Mouse (Mus musculus) midbrain, embryonic 16.5 days (tissue): ENCODE data around the gene 1110017D15Rik. TPM values are rescaled to one million over a fixed set of nuclear protein-coding genes. Genes with fewer than 3 reads are reported as not detected.
A peak's percentile ranks its signal among the peaks of the same experiment; 100 is the strongest.

ENCODE experiments used
- ATAC-seq: fragments of 200-750 bp; cut with Nextera tagmentation; 2 replicates; pipeline ENCODE4 v1.8.0; 2017; ENCODE audit warnings: moderate TSS enrichment
- H3K27ac ChIP-seq: fragments of 300-500 bp; sonication (generic); 2 replicates; pipeline ENCODE4 v1.5.1; 2014; ENCODE audit warnings: mild to moderate bottlenecking, low read length, mixed read lengths
- H3K27me3 ChIP-seq: fragments of 300-500 bp; sonication (generic); 2 replicates; pipeline ENCODE4 v1.6.1; 2014; ENCODE audit warnings: low read depth, low read length, mixed read lengths; ENCODE audit not compliant: control insufficient read depth, insufficient read depth
- H3K36me3 ChIP-seq: fragments of 300-500 bp; sonication (generic); 2 replicates; pipeline ENCODE4 v1.6.1; 2014; ENCODE audit warnings: mild to moderate bottlenecking, low read length, moderate library complexity, mixed read lengths; ENCODE audit not compliant: control insufficient read depth, insufficient read depth
- H3K4me1 ChIP-seq: fragments of 300-500 bp; sonication (generic); 2 replicates; pipeline ENCODE4 v1.6.1; 2014; ENCODE audit warnings: mild to moderate bottlenecking, low read length, mixed read lengths; ENCODE audit not compliant: control insufficient read depth, insufficient read depth
- H3K4me2 ChIP-seq: fragments of 300-500 bp; sonication (generic); 2 replicates; pipeline ENCODE4 v1.6.1; 2014; ENCODE audit warnings: mild to moderate bottlenecking, low read length, mixed read lengths
- H3K4me3 ChIP-seq: fragments of 300-500 bp; sonication (generic); 2 replicates; pipeline ENCODE4 v1.5.1; 2014; ENCODE audit warnings: low read depth, mild to moderate bottlenecking, low read length, moderate library complexity, mixed read lengths
- H3K9ac ChIP-seq: fragments of 300-500 bp; sonication (generic); 2 replicates; pipeline ENCODE4 v1.6.1; 2014; ENCODE audit warnings: low read depth, low read length, mixed read lengths
- H3K9me3 ChIP-seq: fragments of 300-500 bp; sonication (generic); replicated peaks from 2 replicates; pipeline ENCODE4 v1.6.1; 2014; ENCODE audit warnings: mild to moderate bottlenecking, low read length, mixed read lengths; ENCODE audit not compliant: control insufficient read depth, poor library complexity, severe bottlenecking
- WGBS: fragments of 180-500 bp; shearing (Covaris S2); extraction: QIAGEN DNeasy Blood & Tissue Kit; methylation state at CpG from one replicate; pipeline ENCODE4 v1.1.7; 2014; 5-methylcytosine and 5-hydroxymethylcytosine counted together
- polyA plus RNA-seq: library from polyadenylated mRNA; unstranded; fragments of >200 nt; fragmentation: Nextera tagmentation; extraction: Ambion mirVana; gene quantifications from 2 replicates; pipeline ENCODE4 v1.2.1, GENCODE M21; 2015

1110017D15Rik gene
- polyA plus RNA-seq, 1 experiment from 2014 or later: 18.5 TPM

- Histone ChIP-seq H3K36me3 (no peaks in the 10 kb centered on the region), H3K27me3 (no peaks in the 10 kb centered on the region), H3K9me3 (no peaks in the 10 kb centered on the region), H3K4me3 (no peak overlapping the region), H3K4me2 (no peak overlapping the region), H3K4me1 (peaks cover 8% of the 10 kb centered on the region), H3K27ac (no peak overlapping the region), H3K9ac (no peak overlapping the region)
- WGBS: 23% methylated on average over 8 of the region's 8 CpGs
- ATAC-seq: no peak
Observed at GRCm38 (mm10) chr4:41545985-41546384, 28.9 kb upstream of the 1110017D15Rik start.

- 64% methylated on average over 8 of the region's 8 CpGs for WGBS
- H3K4me1 ChIP-seq: peaks cover 6% of the 10 kb centered on the region
- H3K4me2 ChIP-seq: no peak overlapping the region
- H3K4me3 ChIP-seq: no peak overlapping the region
- H3K9ac ChIP-seq: no peak overlapping the region
- H3K9me3 ChIP-seq: no peaks in the 10 kb centered on the region
- no peaks in the 10 kb centered on the region for H3K36me3 ChIP-seq
- H3K27ac ChIP-seq: no peak overlapping the region
- ATAC-seq: 0 out of 2 replicates have a peak, but pooled peaks have one; percentile 52
- H3K27me3 ChIP-seq: no peaks in the 10 kb centered on the region
Observed at GRCm38 (mm10) chr4:41542136-41542535, 25.0 kb upstream of the 1110017D15Rik start.

- no peak for ATAC-seq
- WGBS: 83% methylated on average over 5 of the region's 5 CpGs
- 0 out of 2 replicates have a peak, but pooled peaks cover 6% of the 10 kb centered on the region for H3K4me1 ChIP-seq
- H3K4me3 ChIP-seq: no peak overlapping the region
- no peak overlapping the region for H3K4me2 ChIP-seq
- no peaks in the 10 kb centered on the region for H3K9me3 ChIP-seq
- no peaks in the 10 kb centered on the region for H3K27me3 ChIP-seq
- H3K27ac ChIP-seq: no peak overlapping the region
- H3K36me3 ChIP-seq: no peaks in the 10 kb centered on the region
- H3K9ac ChIP-seq: no peak overlapping the region
Observed at GRCm38 (mm10) chr4:41534866-41535265, 17.7 kb upstream of the 1110017D15Rik start.

GRCm38 (mm10) chr4:41532420-41532819, 15.3 kb upstream of the 1110017D15Rik start:
- Histone ChIP-seq H3K36me3 (no peaks in the 10 kb centered on the region), H3K4me3 (no peak overlapping the region), H3K27me3 (no peaks in the 10 kb centered on the region), H3K9ac (no peak overlapping the region), H3K9me3 (no peaks in the 10 kb centered on the region), H3K4me1 (peaks cover 20% of the 10 kb centered on the region), H3K27ac (no peak overlapping the region), H3K4me2 (no peak overlapping the region)
- WGBS: 39% methylated on average over 6 of the region's 6 CpGs
- no peak for ATAC-seq

GRCm38 (mm10) chr4:41527996-41528395, 10.9 kb upstream of the 1110017D15Rik start:
- Histone ChIP-seq H3K27ac (peak overlapping the region; percentile 40), H3K4me3 (no peak overlapping the region), H3K4me2 (no peak overlapping the region), H3K9me3 (no peaks in the 10 kb centered on the region), H3K36me3 (no peaks in the 10 kb centered on the region), H3K27me3 (no peaks in the 10 kb centered on the region), H3K9ac (no peak overlapping the region), H3K4me1 (peaks cover 30% of the 10 kb centered on the region)
- WGBS: 8% methylated on average over 8 of the region's 8 CpGs
- ATAC-seq: peak; percentile 37

- no peaks in the 10 kb centered on the region; the same call in 1 of the 2 replicates for H3K36me3 ChIP-seq
- H3K9ac ChIP-seq: peak overlapping the region; percentile 18; the same call in 1 of the 2 replicates
- H3K4me2 ChIP-seq: peak overlapping the region; percentile 7; the same call in 1 of the 2 replicates
- H3K9me3 ChIP-seq: no peaks in the 10 kb centered on the region
- H3K4me3 ChIP-seq: no peak overlapping the region
- H3K27ac ChIP-seq: peak overlapping the region; percentile 50
- peaks cover 30% of the 10 kb centered on the region for H3K4me1 ChIP-seq
- ATAC-seq: 0 out of 2 replicates have a peak, but pooled peaks have one; percentile 10
- no peaks in the 10 kb centered on the region for H3K27me3 ChIP-seq
- WGBS: 12% methylated on average over 13 of the region's 13 CpGs
Observed at GRCm38 (mm10) chr4:41527076-41527475, 9.9 kb upstream of the 1110017D15Rik start.

- H3K27me3 ChIP-seq: no peaks in the 10 kb centered on the region
- H3K4me1 ChIP-seq: peaks cover 30% of the 10 kb centered on the region
- H3K9me3 ChIP-seq: no peaks in the 10 kb centered on the region
- H3K4me2 ChIP-seq: no peak overlapping the region; the same call in 1 of the 2 replicates
- 16% methylated on average over 7 of the region's 7 CpGs for WGBS
- no peak overlapping the region for H3K9ac ChIP-seq
- ATAC-seq: peak; percentile 14; the same call in 1 of the 2 replicates
- H3K27ac ChIP-seq: peak overlapping the region; percentile 50; the same call in 1 of the 2 replicates
- peaks cover under 1% of the 10 kb centered on the region; the same call in 1 of the 2 replicates for H3K36me3 ChIP-seq
- H3K4me3 ChIP-seq: no peak overlapping the region
Observed at GRCm38 (mm10) chr4:41526553-41526952, 9.4 kb upstream of the 1110017D15Rik start.

- Histone ChIP-seq H3K27ac (no peak overlapping the region), H3K4me1 (peaks cover 28% of the 10 kb centered on the region), H3K9ac (no peak overlapping the region), H3K27me3 (no peaks in the 10 kb centered on the region), H3K9me3 (no peaks in the 10 kb centered on the region), H3K36me3 (peaks cover 11% of the 10 kb centered on the region), H3K4me2 (no peak overlapping the region), H3K4me3 (no peak overlapping the region)
- 80% methylated on average over 9 of the region's 9 CpGs for WGBS
- no peak for ATAC-seq
Observed at GRCm38 (mm10) chr4:41524829-41525228, 7.7 kb upstream of the 1110017D15Rik start.

- Histone ChIP-seq H3K36me3 (peaks cover 18% of the 10 kb centered on the region), H3K27ac (no peak overlapping the region), H3K4me2 (no peak overlapping the region), H3K27me3 (no peaks in the 10 kb centered on the region), H3K4me1 (peaks cover 28% of the 10 kb centered on the region), H3K9ac (no peak overlapping the region), H3K4me3 (no peak overlapping the region), H3K9me3 (no peaks in the 10 kb centered on the region)
- WGBS: 76% methylated on average over 7 of the region's 7 CpGs
- ATAC-seq: no peak
Observed at GRCm38 (mm10) chr4:41523839-41524238, 6.7 kb upstream of the 1110017D15Rik start.
